Mouse (Mus musculus) midbrain, embryonic 13.5 days (tissue): ENCODE measurements around the gene Cemip. TPM values are rescaled to one million over a fixed set of nuclear protein-coding genes. Genes with fewer than 3 reads are reported as not detected.

ENCODE experiments used
- ATAC-seq: fragments of 200-750 bp; cut with Nextera tagmentation; 2 replicates; pipeline ENCODE4 v1.8.0; 2017; ENCODE audit warnings: mild to moderate bottlenecking, moderate TSS enrichment, moderate library complexity
- H3K27ac ChIP-seq: fragments of 300-500 bp; sonication (generic); 2 replicates; pipeline ENCODE4 v1.5.1; 2015; ENCODE audit warnings: inconsistent platforms, mild to moderate bottlenecking, moderate library complexity
- H3K27me3 ChIP-seq: fragments of 300-500 bp; sonication (generic); 2 replicates; pipeline ENCODE4 v1.6.1; 2015; ENCODE audit warnings: mild to moderate bottlenecking, inconsistent platforms
- H3K36me3 ChIP-seq: fragments of 300-500 bp; sonication (generic); 2 replicates; pipeline ENCODE4 v1.6.1; 2015; ENCODE audit warnings: mild to moderate bottlenecking, inconsistent platforms
- H3K4me1 ChIP-seq: fragments of 300-500 bp; sonication (generic); replicated peaks from 2 replicates; pipeline ENCODE4 v1.6.1; 2015; ENCODE audit warnings: inconsistent platforms
- H3K4me2 ChIP-seq: fragments of 300-500 bp; sonication (generic); replicated peaks from 2 replicates; pipeline ENCODE4 v1.6.1; 2015; ENCODE audit warnings: moderate library complexity, mild to moderate bottlenecking, inconsistent platforms
- H3K4me3 ChIP-seq: fragments of 300-500 bp; sonication (generic); replicated peaks from 2 replicates; pipeline ENCODE4 v1.5.1; 2015; ENCODE audit warnings: mild to moderate bottlenecking, inconsistent platforms
- H3K9ac ChIP-seq: fragments of 300-500 bp; sonication (generic); replicated peaks from 2 replicates; pipeline ENCODE4 v1.6.1; 2015; ENCODE audit warnings: mild to moderate bottlenecking, inconsistent platforms
- H3K9me3 ChIP-seq: fragments of 300-500 bp; sonication (generic); 2 replicates; pipeline ENCODE4 v1.6.1; 2016; ENCODE audit warnings: mild to moderate bottlenecking, inconsistent platforms
- WGBS: fragments of 180-500 bp; shearing (Covaris S2); methylation state at CpG from one replicate; pipeline ENCODE4 v1.1.7; 2015; 5-methylcytosine and 5-hydroxymethylcytosine counted together
- polyA plus RNA-seq: library from polyadenylated mRNA; unstranded; fragments of >200 nt; fragmentation: Nextera tagmentation; extraction: Ambion mirVana; gene quantifications from 2 replicates; pipeline ENCODE4 v1.2.1, GENCODE M21; 2015

The Cemip gene
- polyA plus RNA-seq, 1 experiment from 2014 or later, result 0.16 TPM

GRCm38 (mm10) chr7:84088191-84088590 is 1.9 kb upstream of the Cemip start:
- WGBS, result 80% methylated on average over 3 of the region's 3 CpGs
- ATAC-seq, result no peak
- no peaks in the 10 kb centered on the region for H3K36me3 ChIP-seq

GRCm38 (mm10) chr7:84085049-84085945 is 1.0 kb downstream of the Cemip start:
- peak; percentile 5; the same call in 1 of the 2 replicates for ATAC-seq
- Histone ChIP-seq H3K9ac (peak overlapping the region; percentile 65; the same call in 1 of the 2 replicates), H3K4me3 (peak overlapping the region; percentile 50), H3K27me3 (peaks cover 37% of the 10 kb centered on the region), H3K36me3 (no peaks in the 10 kb centered on the region), H3K4me2 (peak overlapping the region; percentile 86), H3K27ac (no peak overlapping the region), H3K9me3 (no peaks in the 10 kb centered on the region), H3K4me1 (peaks cover 17% of the 10 kb centered on the region)
- WGBS, result 4% methylated on average over 39 of the region's 39 CpGs

More at GRCm38 (mm10) chr7:84088191-84088590, 1.9 kb upstream of the Cemip start:
- Histone ChIP-seq H3K9ac (no peak overlapping the region), H3K4me2 (no peak overlapping the region), H3K4me1 (peaks cover 17% of the 10 kb centered on the region), H3K27me3 (peaks cover 37% of the 10 kb centered on the region), H3K9me3 (no peaks in the 10 kb centered on the region), H3K4me3 (no peak overlapping the region), H3K27ac (no peak overlapping the region)

- H3K4me2 ChIP-seq, result no peak overlapping the region
- no peak overlapping the region for H3K9ac ChIP-seq
- H3K27me3 ChIP-seq, result no peaks in the 10 kb centered on the region
- no peaks in the 10 kb centered on the region for H3K9me3 ChIP-seq
- 73% methylated on average over 7 of the region's 7 CpGs for WGBS
- no peak overlapping the region for H3K27ac ChIP-seq
- no peaks in the 10 kb centered on the region for H3K4me1 ChIP-seq
- H3K36me3 ChIP-seq, result no peaks in the 10 kb centered on the region
- ATAC-seq, result no peak
- H3K4me3 ChIP-seq, result no peak overlapping the region
Observed at GRCm38 (mm10) chr7:84077257-84078013, 8.9 kb downstream of the Cemip start.

- no peak overlapping the region for H3K4me2 ChIP-seq
- H3K9me3 ChIP-seq, result no peaks in the 10 kb centered on the region; the same call in 1 of the 2 replicates
- no peaks in the 10 kb centered on the region for H3K36me3 ChIP-seq
- no peak overlapping the region for H3K4me3 ChIP-seq
- WGBS, result 62% methylated on average over 8 of the region's 8 CpGs
- no peak overlapping the region for H3K27ac ChIP-seq
- no peaks in the 10 kb centered on the region for H3K27me3 ChIP-seq
- no peaks in the 10 kb centered on the region for H3K4me1 ChIP-seq
- ATAC-seq, result no peak
- H3K9ac ChIP-seq, result no peak overlapping the region
Observed at GRCm38 (mm10) chr7:84074266-84074665, 12.0 kb downstream of the Cemip start.

GRCm38 (mm10) chr7:84073856-84074255 is 12.4 kb downstream of the Cemip start:
- no peak overlapping the region for H3K27ac ChIP-seq
- no peak for ATAC-seq
- H3K4me3 ChIP-seq, result no peak overlapping the region
- H3K36me3 ChIP-seq, result no peaks in the 10 kb centered on the region
- H3K9ac ChIP-seq, result no peak overlapping the region
- no peaks in the 10 kb centered on the region for H3K4me1 ChIP-seq
- H3K4me2 ChIP-seq, result no peak overlapping the region
- H3K27me3 ChIP-seq, result no peaks in the 10 kb centered on the region
- H3K9me3 ChIP-seq, result no peaks in the 10 kb centered on the region; the same call in 1 of the 2 replicates
- WGBS, result 77% methylated on average over 3 of the region's 3 CpGs

GRCm38 (mm10) chr7:84068931-84069330 is 17.4 kb downstream of the Cemip start:
- H3K4me2 ChIP-seq, result no peak overlapping the region
- 71% methylated on average over 5 of the region's 5 CpGs for WGBS
- ATAC-seq, result no peak

GRCm38 (mm10) chr7:84059799-84060198 is 26.5 kb downstream of the Cemip start:
- H3K27me3 ChIP-seq, result no peaks in the 10 kb centered on the region
- 93% methylated on average over 7 of the region's 7 CpGs for WGBS
- H3K36me3 ChIP-seq, result no peaks in the 10 kb centered on the region
- H3K4me3 ChIP-seq, result no peak overlapping the region
- no peaks in the 10 kb centered on the region for H3K9me3 ChIP-seq
- no peak overlapping the region for H3K9ac ChIP-seq
- no peak overlapping the region for H3K4me2 ChIP-seq
- no peak for ATAC-seq
- no peaks in the 10 kb centered on the region for H3K4me1 ChIP-seq
- H3K27ac ChIP-seq, result no peak overlapping the region

More at GRCm38 (mm10) chr7:84068931-84069330, 17.4 kb downstream of the Cemip start:
- Histone ChIP-seq H3K27me3 (no peaks in the 10 kb centered on the region), H3K9me3 (no peaks in the 10 kb centered on the region; the same call in 1 of the 2 replicates), H3K4me1 (no peaks in the 10 kb centered on the region), H3K27ac (no peak overlapping the region), H3K36me3 (no peaks in the 10 kb centered on the region), H3K9ac (no peak overlapping the region), H3K4me3 (no peak overlapping the region)

GRCm38 (mm10) chr7:84055961-84056629 is 30.2 kb downstream of the Cemip start:
- WGBS, result 80% methylated on average over 7 of the region's 7 CpGs
- no peaks in the 10 kb centered on the region for H3K9me3 ChIP-seq
- no peak overlapping the region for H3K27ac ChIP-seq
- H3K4me1 ChIP-seq, result no peaks in the 10 kb centered on the region
- no peaks in the 10 kb centered on the region for H3K27me3 ChIP-seq
- H3K36me3 ChIP-seq, result no peaks in the 10 kb centered on the region
- no peak overlapping the region for H3K4me2 ChIP-seq
- H3K9ac ChIP-seq, result no peak overlapping the region
- H3K4me3 ChIP-seq, result no peak overlapping the region
- no peak for ATAC-seq

- WGBS, result 90% methylated on average over 7 of the region's 7 CpGs
- no peak overlapping the region for H3K4me2 ChIP-seq
- H3K27ac ChIP-seq, result no peak overlapping the region
Observed at GRCm38 (mm10) chr7:84053856-84054255, 32.4 kb downstream of the Cemip start.

GRCm38 (mm10) chr7:84051423-84051822 is 34.9 kb downstream of the Cemip start:
- Histone ChIP-seq H3K9ac (no peak overlapping the region), H3K4me1 (no peaks in the 10 kb centered on the region), H3K27ac (no peak overlapping the region), H3K27me3 (no peaks in the 10 kb centered on the region), H3K9me3 (no peaks in the 10 kb centered on the region), H3K4me2 (no peak overlapping the region), H3K4me3 (no peak overlapping the region), H3K36me3 (no peaks in the 10 kb centered on the region)
- ATAC-seq, result no peak
- 88% methylated on average over 4 of the region's 4 CpGs for WGBS

More at GRCm38 (mm10) chr7:84053856-84054255, 32.4 kb downstream of the Cemip start:
- H3K27me3 ChIP-seq, result no peaks in the 10 kb centered on the region
- H3K9me3 ChIP-seq, result no peaks in the 10 kb centered on the region
- no peaks in the 10 kb centered on the region for H3K4me1 ChIP-seq
- ATAC-seq, result no peak
- H3K36me3 ChIP-seq, result no peaks in the 10 kb centered on the region
- H3K9ac ChIP-seq, result no peak overlapping the region
- H3K4me3 ChIP-seq, result no peak overlapping the region

GRCm38 (mm10) chr7:84045546-84045945 is 40.8 kb downstream of the Cemip start:
- H3K9me3 ChIP-seq, result no peaks in the 10 kb centered on the region

More at GRCm38 (mm10) chr7:84045546-84045945, 40.8 kb downstream of the Cemip start:
- Histone ChIP-seq H3K9ac (no peak overlapping the region), H3K27ac (no peak overlapping the region), H3K36me3 (no peaks in the 10 kb centered on the region), H3K27me3 (no peaks in the 10 kb centered on the region), H3K4me3 (no peak overlapping the region), H3K4me1 (no peaks in the 10 kb centered on the region), H3K4me2 (no peak overlapping the region)
- 88% methylated on average over 4 of the region's 4 CpGs for WGBS
- ATAC-seq, result no peak
